Mouse (Mus musculus) liver, postnatal 0 days (tissue): ENCODE measurements around the gene Nsmce1.
A peak's percentile ranks its signal among the peaks of the same experiment; 100 is the strongest.

Source experiments
- CTCF ChIP-seq: sonication (generic); IDR thresholded peaks from 2 replicates; pipeline ENCODE4 v1.5.1; 2016; ENCODE audit warnings: antibody characterized with exemption, low read depth
- EP300 ChIP-seq: IDR thresholded peaks from 2 replicates; pipeline ENCODE4 v1.6.1; 2016; ENCODE audit warnings: antibody characterized with exemption, low read depth, mild to moderate bottlenecking

- no peak for TF ChIP-seq CTCF
- peak; percentile 89 for TF ChIP-seq EP300
Observed at GRCm38 (mm10) chr7:125516723-125517122, 25.3 kb upstream of the Nsmce1 start.
